Mouse (Mus musculus): ENCODE data around the gene Fam131b. TPM values are rescaled to one million over a fixed set of nuclear protein-coding genes. Genes with fewer than 3 reads are reported as not detected.
A peak's percentile ranks its signal among the peaks of the same experiment; 100 is the strongest.

Gene Fam131b
- polyA plus RNA-seq, 1 experiment from 2014 or later: not detected

DNA sequence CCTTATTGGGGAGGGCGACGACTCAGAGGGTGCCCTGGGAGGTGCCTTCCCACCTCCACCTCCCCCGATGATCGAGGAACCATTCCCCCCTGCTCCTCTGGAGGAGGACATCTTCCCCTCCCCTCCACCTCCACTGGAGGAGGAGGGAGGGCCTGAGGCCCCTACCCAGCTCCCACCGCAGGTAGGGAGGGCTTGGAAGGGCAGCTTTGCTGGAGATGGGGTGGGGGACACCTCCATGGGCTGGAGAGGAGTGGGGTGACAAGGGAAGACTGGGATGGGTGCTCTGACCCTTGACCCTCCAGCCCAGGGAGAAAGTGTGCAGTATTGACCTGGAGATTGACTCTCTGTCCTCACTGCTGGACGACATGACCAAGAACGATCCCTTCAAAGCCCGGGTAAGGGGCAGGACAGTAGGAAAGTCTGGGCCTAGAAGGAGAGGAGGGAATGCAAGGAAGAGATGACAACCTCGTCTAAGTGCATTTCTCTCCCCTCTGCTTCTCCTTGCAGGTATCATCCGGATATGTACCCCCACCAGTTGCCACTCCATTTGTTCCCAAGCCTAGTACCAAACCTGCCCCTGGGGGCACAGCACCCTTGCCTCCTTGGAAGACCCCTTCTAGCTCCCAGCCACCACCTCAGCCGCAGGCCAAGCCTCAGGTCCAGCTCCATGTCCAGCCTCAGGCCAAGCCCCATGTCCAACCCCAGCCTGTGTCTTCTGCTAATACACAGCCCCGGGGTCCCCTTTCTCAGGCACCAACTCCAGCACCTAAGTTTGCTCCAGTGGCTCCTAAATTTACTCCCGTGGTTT, 26.7 kb upstream of the Fam131b start:
- 21% methylated on average over 13 of the region's 13 CpGs for WGBS (ENCODE audit: missing documents)
- H3K36me3 ChIP-seq (ENCODE audit: inconsistent target): peaks cover 15% of the 10 kb centered on the region
- H3K4me3 ChIP-seq (ENCODE audit: inconsistent target): peak overlapping the region; percentile 83
- peaks cover 29% of the 10 kb centered on the region for H3K79me2 ChIP-seq (ENCODE audit: inconsistent target)
- H3K27ac ChIP-seq: peak overlapping the region; percentile 81

GRCm38 (mm10) chr6:42350021-42350967, 25.9 kb upstream of the Fam131b start:
- peak overlapping the region; percentile 83 for H3K4me3 ChIP-seq (ENCODE audit: inconsistent target)
- WGBS (ENCODE audit: missing documents): 1% methylated on average over 65 of the region's 72 CpGs
- H3K27ac ChIP-seq: peak overlapping the region; percentile 81
- peaks cover 6% of the 10 kb centered on the region; the same call in 1 of the 2 replicates for H3K36me3 ChIP-seq (ENCODE audit: inconsistent target)
- peaks cover 29% of the 10 kb centered on the region for H3K79me2 ChIP-seq (ENCODE audit: inconsistent target)

- under 1% methylated on average over 27 of the region's 36 CpGs for WGBS (ENCODE audit: missing documents)
- peak within 1 kb of the TSS; percentile 83 for H3K4me3 ChIP-seq (ENCODE audit: inconsistent target)
- H3K36me3 ChIP-seq (ENCODE audit: inconsistent target): no peaks in the 10 kb centered on the region
- H3K79me2 ChIP-seq (ENCODE audit: inconsistent target): peaks cover 22% of the 10 kb centered on the region
- H3K27ac ChIP-seq: peak within 1 kb of the TSS; percentile 86
These were observed 25.1 kb upstream of the Fam131b start, which contains the start of gene Zyx for GRCm38 (mm10) chr6:42349426-42350020. Zyx (plus strand) TSS chr6:42349630.

- H3K27ac ChIP-seq: peak overlapping the region; percentile 86
- no peaks in the 10 kb centered on the region for H3K36me3 ChIP-seq (ENCODE audit: inconsistent target)
- under 1% methylated on average over 11 of the region's 11 CpGs for WGBS (ENCODE audit: missing documents)
- peak overlapping the region; percentile 42 for H3K4me3 ChIP-seq (ENCODE audit: inconsistent target)
- peaks cover 20% of the 10 kb centered on the region for H3K79me2 ChIP-seq (ENCODE audit: inconsistent target)
These were observed 24.6 kb upstream of the Fam131b start for GRCm38 (mm10) chr6:42349006-42349425.

GRCm38 (mm10) chr6:42348281-42349005, 24.0 kb upstream of the Fam131b start:
- Histone ChIP-seq H3K36me3 (ENCODE audit: inconsistent target) (no peaks in the 10 kb centered on the region), H3K27ac (peak overlapping the region; percentile 86), H3K79me2 (ENCODE audit: inconsistent target) (peaks cover 20% of the 10 kb centered on the region), H3K4me3 (ENCODE audit: inconsistent target) (no peak overlapping the region; the same call in 1 of the 2 replicates)
- 48% methylated on average over 12 of the region's 12 CpGs for WGBS (ENCODE audit: missing documents)

DNA sequence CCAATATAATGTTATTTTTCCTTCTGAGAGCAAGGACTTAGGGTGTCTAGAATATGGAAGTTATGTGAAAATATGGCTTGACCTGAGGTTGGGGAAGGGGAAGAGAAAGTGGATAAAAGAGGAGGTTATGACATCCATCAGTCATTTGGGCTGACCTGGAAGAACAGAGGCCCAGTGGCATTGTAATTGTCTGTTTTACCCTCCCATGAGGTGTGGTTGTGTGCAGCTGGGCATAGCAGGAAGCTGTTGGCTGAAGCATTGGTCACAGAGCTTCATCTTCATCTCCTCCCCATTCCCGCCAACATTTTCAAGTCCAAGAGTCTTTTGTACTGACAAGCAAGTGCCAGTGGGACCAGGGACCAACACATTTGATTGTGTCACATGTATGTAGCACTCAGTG, 19.8 kb upstream of the Fam131b start:
- no peaks in the 10 kb centered on the region for H3K79me2 ChIP-seq (ENCODE audit: inconsistent target)
- H3K4me3 ChIP-seq (ENCODE audit: inconsistent target): no peak overlapping the region
- H3K27ac ChIP-seq: 0 out of 2 replicates have a peak overlapping the region, but pooled peaks have one; percentile 10
- 13% methylated on average over 1 of the region's 1 CpGs for WGBS (ENCODE audit: missing documents)
- H3K36me3 ChIP-seq (ENCODE audit: inconsistent target): no peaks in the 10 kb centered on the region

GRCm38 (mm10) chr6:42343361-42344120, 19.1 kb upstream of the Fam131b start:
- no peak overlapping the region for H3K4me3 ChIP-seq (ENCODE audit: inconsistent target)
- 24% methylated on average over 9 of the region's 9 CpGs for WGBS (ENCODE audit: missing documents)
- no peaks in the 10 kb centered on the region for H3K36me3 ChIP-seq (ENCODE audit: inconsistent target)
- H3K27ac ChIP-seq: 0 out of 2 replicates have a peak overlapping the region, but pooled peaks have one; percentile 10
- no peaks in the 10 kb centered on the region for H3K79me2 ChIP-seq (ENCODE audit: inconsistent target)

DNA sequence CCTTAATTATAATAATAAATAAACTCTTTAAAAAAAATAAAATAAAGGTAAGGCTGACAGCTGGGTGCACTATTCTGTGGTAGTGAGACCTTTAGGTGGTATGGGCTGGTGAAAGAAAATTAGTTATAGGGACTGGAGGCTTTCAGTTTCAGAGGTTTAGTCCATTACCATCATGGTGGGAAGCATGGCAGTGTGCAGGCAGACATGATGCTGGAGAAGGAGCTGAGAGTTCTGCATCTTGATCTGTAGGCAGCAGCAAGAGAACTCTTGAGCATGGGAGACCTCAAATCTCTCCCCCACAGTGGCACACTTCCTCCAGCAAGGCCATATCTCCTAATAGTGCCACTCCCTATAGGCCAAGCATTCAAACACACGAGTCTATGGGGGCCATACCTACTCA, 17.7 kb upstream of the Fam131b start:
- Histone ChIP-seq H3K4me3 (ENCODE audit: inconsistent target) (no peak overlapping the region), H3K27ac (no peak overlapping the region), H3K79me2 (ENCODE audit: inconsistent target) (no peaks in the 10 kb centered on the region), H3K36me3 (ENCODE audit: inconsistent target) (no peaks in the 10 kb centered on the region)
- WGBS (ENCODE audit: missing documents): 73% methylated on average over 1 of the region's 1 CpGs

DNA sequence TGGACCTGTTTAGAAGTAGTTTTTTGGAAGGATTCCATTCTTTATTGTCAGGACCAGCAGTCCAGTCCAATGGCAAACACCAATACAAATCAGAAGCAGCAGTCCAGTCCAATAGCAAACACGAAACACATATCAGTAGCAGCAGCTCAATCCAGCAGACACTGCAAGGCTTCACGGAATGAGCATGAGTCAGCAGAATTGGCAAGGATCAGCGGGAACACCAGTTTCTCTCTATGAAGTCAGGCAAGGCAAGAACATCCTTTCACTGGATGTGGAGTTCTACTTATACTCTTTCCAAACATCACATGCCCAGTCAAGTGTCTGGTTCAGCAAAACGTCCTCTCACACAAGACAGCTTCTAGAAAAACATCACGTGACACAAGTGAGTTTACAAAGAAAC, 15.5 kb upstream of the Fam131b start:
- no peak overlapping the region for H3K4me3 ChIP-seq (ENCODE audit: inconsistent target)
- H3K36me3 ChIP-seq (ENCODE audit: inconsistent target): no peaks in the 10 kb centered on the region
- H3K27ac ChIP-seq: no peak overlapping the region
- WGBS (ENCODE audit: missing documents): 94% methylated on average over 5 of the region's 5 CpGs
- H3K79me2 ChIP-seq (ENCODE audit: inconsistent target): no peaks in the 10 kb centered on the region

DNA sequence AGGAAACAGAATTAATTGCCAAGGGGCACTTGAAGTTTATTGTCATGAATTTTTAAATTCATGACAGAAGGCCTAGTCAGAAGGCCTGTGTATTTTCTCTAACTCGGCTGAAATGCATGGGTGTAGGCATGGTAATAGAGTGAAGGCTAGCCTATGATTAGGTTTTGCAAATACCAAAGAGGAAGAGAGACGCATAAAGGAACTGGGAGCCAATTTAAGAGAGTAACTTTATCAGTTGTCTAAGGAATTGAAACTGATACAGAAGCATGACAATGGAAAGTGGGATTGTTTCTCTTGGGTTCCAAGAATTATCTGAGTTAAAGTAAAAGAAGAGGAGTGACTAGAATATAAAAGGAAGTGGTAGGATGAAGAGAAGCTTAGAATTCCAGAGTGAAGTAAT, 14.7 kb upstream of the Fam131b start:
- WGBS (ENCODE audit: missing documents): 23% methylated on average over 2 of the region's 2 CpGs
- no peak overlapping the region for H3K4me3 ChIP-seq (ENCODE audit: inconsistent target)
- H3K79me2 ChIP-seq (ENCODE audit: inconsistent target): no peaks in the 10 kb centered on the region
- H3K27ac ChIP-seq: no peak overlapping the region
- no peaks in the 10 kb centered on the region for H3K36me3 ChIP-seq (ENCODE audit: inconsistent target)

GRCm38 (mm10) chr6:42330946-42331345, 6.5 kb upstream of the Fam131b start:
- Histone ChIP-seq H3K27ac (no peak overlapping the region), H3K4me3 (ENCODE audit: inconsistent target) (no peak overlapping the region), H3K36me3 (ENCODE audit: inconsistent target) (no peaks in the 10 kb centered on the region), H3K79me2 (ENCODE audit: inconsistent target) (no peaks in the 10 kb centered on the region)
- WGBS (ENCODE audit: missing documents): 97% methylated on average over 3 of the region's 3 CpGs

DNA sequence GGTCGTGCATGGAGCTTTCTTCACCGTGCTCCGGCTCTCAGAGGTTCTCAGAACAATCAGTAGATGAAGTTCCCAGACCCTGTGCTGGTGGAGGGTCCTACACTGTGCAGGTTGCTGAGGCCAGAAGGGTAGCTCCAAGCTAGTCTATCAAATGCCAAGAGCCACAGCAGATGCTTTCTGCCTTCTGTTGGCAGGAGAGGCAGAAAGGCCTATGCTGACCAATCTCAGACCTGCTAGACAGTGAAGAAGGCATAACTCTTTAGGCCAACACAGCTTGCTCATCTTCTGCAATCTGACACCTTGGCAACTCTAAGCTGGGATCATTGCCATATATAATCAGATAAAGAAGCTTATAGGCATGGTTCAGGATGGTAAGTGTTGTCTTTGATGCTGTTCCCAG, 5.8 kb upstream of the Fam131b start:
- WGBS (ENCODE audit: missing documents): 96% methylated on average over 3 of the region's 3 CpGs
- H3K4me3 ChIP-seq (ENCODE audit: inconsistent target): no peak overlapping the region
- no peaks in the 10 kb centered on the region for H3K36me3 ChIP-seq (ENCODE audit: inconsistent target)

GRCm38 (mm10) chr6:42328757-42329156, 4.3 kb upstream of the Fam131b start:
- Histone ChIP-seq H3K4me3 (ENCODE audit: inconsistent target) (no peak overlapping the region), H3K27ac (no peak overlapping the region), H3K79me2 (ENCODE audit: inconsistent target) (no peaks in the 10 kb centered on the region), H3K36me3 (ENCODE audit: inconsistent target) (no peaks in the 10 kb centered on the region)
- WGBS (ENCODE audit: missing documents): 88% methylated on average over 3 of the region's 3 CpGs

More for the DNA sequence above, 5.8 kb upstream of the Fam131b start:
- no peak overlapping the region for H3K27ac ChIP-seq
- H3K79me2 ChIP-seq (ENCODE audit: inconsistent target): no peaks in the 10 kb centered on the region
